Mouse (Mus musculus) neutrophil, adult 59 days (primary cell): ENCODE data around the gene Prkra. TPM values are rescaled to one million over a fixed set of nuclear protein-coding genes. Genes with fewer than 3 reads are reported as not detected.

Experiments used
- total RNA-seq, 2 experiments: library from RNA; stranded (reverse); gene quantifications; 1 replicate in 1 of 2; 2 replicates in 1 of 2; pipeline ENCODE4 v1.2.4; 2023

Prkra gene
- 10 to 100 TPM in 1 of 2 experiments, 1 to 10 TPM in 1; 9.6 to 11.8 TPM for total RNA-seq

GRCm38 (mm10) chr2:76647883-76648570 lies at the start of gene Prkra, which contains the start of gene Pjvk:
Prkra (minus strand) TSS chr2:76648015.
Pjvk (plus strand) TSS chr2:76648476.

GRCm38 (mm10) chr2:76674725-76675427 lies 27.1 kb upstream of the Prkra start, which contains the start of gene Plekha3:
Plekha3 (plus strand) TSS chr2:76675281.

GRCm38 (mm10) chr2:76672966-76673392 lies 25.2 kb upstream of the Prkra start, which contains the start of gene Fkbp7:
Fkbp7 (minus strand) TSS chr2:76673116.

Other genes starting within 250 kb of the Prkra start
- under 1 TPM in 1 of 2 experiments, not detected in 1; 0.90 TPM for gene Osbpl6, start 241.5 kb downstream of the Prkra start, total RNA-seq
- not detected for gene Pjvk, start 461 bp upstream of the Prkra start, total RNA-seq
- gene Fkbp7, start 25.1 kb upstream of the Prkra start, total RNA-seq, result 1 to 10 TPM; 3.8 to 4.4 TPM
- 10 to 100 TPM in 1 of 2 experiments, 1 to 10 TPM in 1; 9.4 to 11.7 TPM for gene Plekha3, start 27.3 kb upstream of the Prkra start, total RNA-seq